16 mouse cellular contexts compared by ENCODE assay signal in the genomic region with DNA sequence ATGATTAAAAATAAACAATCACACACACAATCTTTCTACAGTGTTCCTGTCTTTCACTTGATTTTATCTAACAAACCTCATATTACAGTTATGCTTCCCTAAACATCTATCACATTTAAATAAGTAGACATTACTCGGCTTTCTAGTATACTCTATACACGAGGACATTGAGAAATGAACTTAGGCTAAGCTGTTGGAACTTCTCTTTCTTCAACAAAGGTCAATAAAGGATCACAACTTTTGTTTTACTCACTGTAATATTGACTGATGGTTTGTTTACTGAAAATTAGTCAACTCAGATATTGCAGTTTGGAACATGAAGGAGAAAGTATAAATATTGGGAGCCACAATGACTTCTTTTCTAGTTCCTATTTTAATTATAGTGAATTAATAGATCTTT.
"Had no signal": no experiment of that assay in that cellular context is flagged by ENCODE, and none has a peak within 500 bp of the region (broad histone marks: within the 10 kb centered on the region; RNA-seq: fewer than 3 reads in every experiment).

No protein-coding gene starts in this region.

- H3K4me1 ChIP-seq: limb, embryonic 15.5 days; liver, embryonic 13.5 days; liver, embryonic 15.5 days; midbrain, embryonic 10.5 days; midbrain, embryonic 12.5 days; neural tube, embryonic 13.5 days; neural tube, embryonic 15.5 days; stomach, embryonic 15.5 days had no signal

- H3K27me3 ChIP-seq: limb, embryonic 15.5 days; liver, embryonic 13.5 days; liver, embryonic 15.5 days; midbrain, embryonic 12.5 days; neural tube, embryonic 13.5 days; neural tube, embryonic 15.5 days; stomach, embryonic 15.5 days had no signal

- DNase-seq: liver, embryonic 13.5 days; retina, postnatal 1 day; thymus, adult 2 months; thymus, postnatal 25 days; thymus, postnatal 4 days had no signal

- H3K4me3 ChIP-seq: limb, embryonic 15.5 days; liver, embryonic 13.5 days; liver, embryonic 15.5 days; midbrain, embryonic 10.5 days; midbrain, embryonic 12.5 days; myocyte; neural tube, embryonic 13.5 days; neural tube, embryonic 15.5 days; stomach, embryonic 15.5 days had no signal

- H3K27ac ChIP-seq: limb, embryonic 15.5 days; liver, embryonic 13.5 days; liver, embryonic 15.5 days; midbrain, embryonic 10.5 days; midbrain, embryonic 12.5 days; neural tube, embryonic 13.5 days; neural tube, embryonic 15.5 days; stomach, embryonic 15.5 days; stomach, postnatal 0 days had no signal

- ATAC-seq: midbrain, embryonic 16.5 days had no signal

- H3K36me3 ChIP-seq: limb, embryonic 15.5 days; liver, embryonic 13.5 days; liver, embryonic 15.5 days; midbrain, embryonic 10.5 days; midbrain, embryonic 12.5 days; neural tube, embryonic 13.5 days; neural tube, embryonic 15.5 days; stomach, embryonic 15.5 days had no signal

- H3K9ac ChIP-seq: limb, embryonic 15.5 days; liver, embryonic 13.5 days; liver, embryonic 15.5 days; midbrain, embryonic 12.5 days; neural tube, embryonic 13.5 days; neural tube, embryonic 15.5 days; stomach, embryonic 15.5 days had no signal

- H3K9me3 ChIP-seq: limb, embryonic 15.5 days; liver, embryonic 13.5 days; liver, embryonic 15.5 days; midbrain, embryonic 10.5 days; midbrain, embryonic 12.5 days; neural tube, embryonic 13.5 days; neural tube, embryonic 15.5 days; stomach, embryonic 15.5 days had no signal

- H3K4me2 ChIP-seq: limb, embryonic 15.5 days; liver, embryonic 11.5 days; liver, embryonic 13.5 days; liver, embryonic 15.5 days; midbrain, embryonic 12.5 days; neural tube, embryonic 13.5 days; neural tube, embryonic 15.5 days; stomach, embryonic 15.5 days had no signal
